Mouse (Mus musculus): ENCODE data around the gene Acnat2.
"Not testable (repeated sequence)": the region's sequence is repeated elsewhere in the genome, so short reads cannot be mapped to it uniquely, and the experiment has no call there.

Acnat2 gene

GRCm38 (mm10) chr4:49407957-49408356, at the start of gene Acnat2:
Gene Acnat2, minus strand, starts transcription at chr4:49408151.
- not testable (repeated sequence) for DNase-seq (ENCODE audit: low spot score)

GRCm38 (mm10) chr4:49456171-49456570, 48.2 kb upstream of the Acnat2 start:
- no peak for DNase-seq (ENCODE audit: low spot score)

GRCm38 (mm10) chr4:49451848-49452551, 44.0 kb upstream of the Acnat2 start:
- DNase-seq (ENCODE audit: low spot score) = no peak

GRCm38 (mm10) chr4:49451133-49451847, 43.3 kb upstream of the Acnat2 start:
- not testable (repeated sequence) for DNase-seq (ENCODE audit: low spot score)

GRCm38 (mm10) chr4:49436968-49437367, 29.0 kb upstream of the Acnat2 start:
- not testable (repeated sequence) for DNase-seq (ENCODE audit: low spot score)

- DNase-seq (ENCODE audit: low spot score) = not testable (repeated sequence)
These were observed 2.2 kb upstream of the Acnat2 start for GRCm38 (mm10) chr4:49410151-49410550.

GRCm38 (mm10) chr4:49386873-49387272, 21.1 kb downstream of the Acnat2 start:
- no peak for DNase-seq (ENCODE audit: low spot score)

- DNase-seq (ENCODE audit: low spot score) = not testable (repeated sequence)
These were observed 24.2 kb downstream of the Acnat2 start for GRCm38 (mm10) chr4:49383576-49384318.

- not testable (repeated sequence) for DNase-seq (ENCODE audit: low spot score)
These were observed 39.9 kb downstream of the Acnat2 start for GRCm38 (mm10) chr4:49368046-49368445.

GRCm38 (mm10) chr4:49357097-49357496, 50.9 kb downstream of the Acnat2 start:
- DNase-seq (ENCODE audit: low spot score) = no peak

- no peak for DNase-seq (ENCODE audit: low spot score)
These were observed 57.5 kb downstream of the Acnat2 start for GRCm38 (mm10) chr4:49350470-49350869.

GRCm38 (mm10) chr4:49348677-49349076, 59.3 kb downstream of the Acnat2 start:
- DNase-seq (ENCODE audit: low spot score) = no peak

GRCm38 (mm10) chr4:49348001-49348400, 60.0 kb downstream of the Acnat2 start:
- DNase-seq (ENCODE audit: low spot score) = not testable (repeated sequence)

- not testable (repeated sequence) for DNase-seq (ENCODE audit: low spot score)
These were observed 67.9 kb downstream of the Acnat2 start for GRCm38 (mm10) chr4:49340091-49340490.

GRCm38 (mm10) chr4:49337949-49338348, 70.0 kb downstream of the Acnat2 start:
- not testable (repeated sequence) for DNase-seq (ENCODE audit: low spot score)
